Mouse (Mus musculus) lung, postnatal 0 days (tissue): Measurements from ENCODE around the gene Wwc1.

ENCODE experiments used
- CTCF ChIP-seq: IDR thresholded peaks from 2 replicates; pipeline ENCODE4 v1.5.1; 2016; ENCODE audit warnings: antibody characterized with exemption, mild to moderate bottlenecking
- EP300 ChIP-seq: IDR thresholded peaks from 2 replicates; pipeline ENCODE4 v1.6.1; 2016; ENCODE audit warnings: antibody characterized with exemption, mild to moderate bottlenecking, control low read depth

GRCm38 (mm10) chr11:35933402-35934085 lies 46.8 kb downstream of the Wwc1 start:
- no peak for TF ChIP-seq CTCF
- no peak for TF ChIP-seq EP300
